Mouse (Mus musculus) cerebellum, adult 9-11 months (tissue): ENCODE measurements around the gene Casc1.

Source experiments
- DNase-seq: peaks from one replicate; pipeline ENCODE4 v3.0.0; 2022

Casc1 gene

GRCm38 (mm10) chr6:145202432-145203125 lies 8.2 kb downstream of the Casc1 start:
- no peak for DNase-seq

DNA sequence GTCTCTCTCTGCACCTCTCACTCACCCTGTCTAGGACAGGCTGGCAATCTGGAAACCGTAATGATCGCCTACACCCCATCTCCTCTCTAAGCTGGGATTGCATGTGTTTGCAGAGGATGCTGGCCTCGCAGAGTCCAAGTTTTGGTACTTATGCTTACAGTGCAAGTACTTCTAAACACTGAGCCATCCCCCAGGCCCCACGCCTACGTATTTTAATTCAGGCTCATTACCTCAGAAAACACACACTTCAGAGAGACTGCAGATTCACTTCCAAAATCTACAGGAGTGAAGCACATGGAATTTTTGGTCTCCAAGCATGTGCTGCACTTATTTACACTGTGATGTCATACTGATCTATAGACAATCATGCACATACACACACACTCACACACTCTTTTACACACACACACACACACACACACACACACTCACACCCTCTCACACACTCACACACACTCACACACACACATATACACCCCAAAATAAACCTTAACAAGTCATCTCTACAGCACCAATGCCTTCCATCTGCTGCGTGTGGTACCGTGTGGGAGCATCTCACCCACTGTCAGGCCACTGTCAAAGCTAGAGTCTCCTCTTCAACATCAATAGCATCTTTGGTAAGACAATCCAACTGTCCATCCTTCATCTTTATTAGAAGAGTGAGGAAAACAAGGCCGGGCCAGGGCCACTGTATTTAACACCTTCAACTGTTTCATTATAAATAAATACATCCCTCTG lies 12.7 kb downstream of the Casc1 start:
- DNase-seq, result no peak

- DNase-seq, result no peak
Measured at GRCm38 (mm10) chr6:145193446-145193845, 17.4 kb downstream of the Casc1 start.

DNA sequence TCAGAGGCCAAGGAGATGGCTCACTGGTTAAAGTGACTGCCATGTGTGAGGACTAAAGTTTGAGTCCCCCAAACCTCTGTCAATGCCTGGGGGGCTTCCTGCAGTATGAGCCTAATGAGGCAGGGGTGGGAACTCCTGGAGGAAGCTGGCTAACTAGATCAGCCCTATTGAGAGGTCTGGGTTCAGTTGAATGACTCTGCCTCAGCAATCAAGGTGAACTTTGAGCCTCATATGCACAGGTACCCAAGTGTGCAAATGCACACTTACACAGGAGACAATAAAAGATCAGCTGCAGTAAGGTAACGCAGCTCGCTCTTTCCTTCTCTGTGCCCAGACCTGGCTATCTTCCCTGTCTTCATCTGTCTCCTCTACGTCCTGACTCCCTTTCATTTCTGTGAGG lies 17.8 kb downstream of the Casc1 start:
- no peak for DNase-seq

DNA sequence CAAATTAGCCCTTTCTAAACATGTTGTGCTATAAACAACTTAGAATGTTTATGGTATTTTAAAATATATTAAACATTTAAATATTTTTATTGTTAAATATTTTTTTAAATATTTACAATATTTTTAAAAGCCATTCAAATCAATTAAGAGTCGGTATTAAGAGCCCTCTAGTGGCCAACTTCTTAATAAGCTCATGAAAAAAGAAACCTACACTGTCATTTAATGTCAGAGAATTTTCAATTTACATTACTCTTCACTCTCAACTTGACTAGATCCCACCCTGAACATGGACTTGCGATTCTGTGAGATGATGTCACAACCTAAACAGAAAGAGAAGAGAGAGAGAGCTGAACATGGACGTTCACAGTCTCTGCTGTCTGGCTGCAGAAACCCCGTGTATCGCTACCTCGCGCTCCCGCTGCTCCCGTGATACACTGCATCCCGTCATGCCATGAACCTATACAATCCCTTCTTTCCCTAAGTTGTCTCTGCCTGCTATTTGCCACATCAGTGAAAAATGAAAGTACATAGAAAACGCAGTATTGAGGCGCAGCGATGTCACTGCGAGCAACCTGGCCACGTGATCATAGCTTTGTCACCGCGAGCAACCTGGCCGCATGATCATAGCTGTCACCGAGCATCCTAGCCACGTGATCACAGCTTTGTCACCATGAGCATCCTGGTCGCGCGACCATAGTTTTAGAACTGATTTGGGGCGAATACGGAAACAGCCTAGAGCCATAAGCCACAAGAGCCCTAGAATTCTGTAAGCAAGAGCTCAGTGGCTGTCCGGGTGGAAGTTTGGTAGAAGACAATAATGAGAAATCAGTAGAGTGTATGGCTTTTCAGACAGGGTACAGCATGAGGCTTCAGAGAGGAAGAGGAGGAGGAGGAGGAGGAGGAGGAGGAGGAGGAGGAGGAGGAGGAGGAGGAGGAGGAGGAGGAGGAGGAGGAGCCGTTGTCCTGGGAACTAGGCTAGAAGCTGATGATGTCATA lies 23.4 kb downstream of the Casc1 start:
- peak; percentile 37 for DNase-seq

DNA sequence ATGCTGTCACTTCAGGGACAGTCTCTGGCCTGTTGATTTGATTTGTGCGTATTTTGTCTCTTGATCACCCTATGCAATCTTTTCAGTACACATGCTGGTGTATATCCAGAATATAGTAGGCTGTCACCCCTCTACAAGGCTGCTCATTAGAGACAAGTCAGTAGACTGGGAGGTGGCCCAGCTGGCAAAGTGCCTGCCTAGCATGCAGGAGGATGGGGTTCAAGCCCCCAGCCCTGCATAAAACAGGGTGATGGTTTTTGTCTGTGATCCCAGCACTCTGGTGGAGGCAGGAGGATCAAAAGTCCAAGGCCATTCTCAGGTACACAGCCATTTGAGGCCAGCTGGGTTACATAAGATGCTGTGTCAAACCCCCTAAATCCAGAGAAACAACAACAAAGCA lies 24.7 kb downstream of the Casc1 start:
- no peak for DNase-seq

GRCm38 (mm10) chr6:145182044-145182443 lies 28.8 kb downstream of the Casc1 start:
- no peak for DNase-seq

DNA sequence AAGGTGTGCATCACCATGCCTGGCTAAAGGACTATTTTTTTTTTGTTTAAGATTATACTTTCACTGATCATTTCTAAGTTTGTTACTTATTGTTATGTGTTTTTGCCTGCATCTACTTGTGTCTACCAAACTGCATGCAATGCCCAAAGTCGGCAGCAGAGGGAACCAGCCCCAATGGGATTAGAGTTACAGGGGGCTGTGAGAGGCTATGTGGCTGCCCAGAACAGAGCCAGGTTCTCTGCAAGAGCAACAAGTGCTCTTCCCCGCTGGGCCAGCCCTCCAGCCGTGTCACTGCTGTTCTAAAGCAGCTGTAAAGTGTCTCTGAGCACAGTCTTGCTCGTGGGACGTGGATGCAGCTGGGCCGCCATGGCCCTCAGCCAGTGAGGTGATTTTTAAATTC lies 31.1 kb downstream of the Casc1 start:
- no peak for DNase-seq

- DNase-seq, result no peak
Measured at GRCm38 (mm10) chr6:145176474-145176873, 34.3 kb downstream of the Casc1 start.

- DNase-seq, result no peak
Measured at GRCm38 (mm10) chr6:145175571-145175981, 35.2 kb downstream of the Casc1 start.

DNA sequence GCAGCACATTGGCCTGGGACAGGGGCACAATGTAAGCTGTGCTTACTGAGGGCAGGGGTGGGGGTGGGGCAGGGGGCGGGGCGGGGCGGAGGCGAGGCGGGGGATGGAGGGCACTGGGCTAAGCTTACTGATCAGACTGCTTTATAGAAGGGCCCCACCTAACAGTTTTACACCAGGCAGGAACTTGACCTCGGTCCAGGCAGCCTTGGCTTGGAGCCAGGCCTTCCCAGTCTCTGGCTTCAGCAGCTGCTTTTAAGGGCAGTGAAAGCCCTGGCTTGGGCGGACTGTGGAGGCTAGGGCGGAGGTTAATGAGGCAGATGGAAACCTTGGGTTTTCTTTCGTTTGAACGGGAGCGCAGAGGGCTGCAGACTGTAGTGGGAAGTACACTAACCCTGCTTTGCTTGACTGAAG lies 37.0 kb downstream of the Casc1 start:
- no peak for DNase-seq

GRCm38 (mm10) chr6:145171892-145172606 lies 38.8 kb downstream of the Casc1 start:
- DNase-seq, result no peak

GRCm38 (mm10) chr6:145160581-145160980 lies 50.2 kb downstream of the Casc1 start:
- no peak for DNase-seq

DNA sequence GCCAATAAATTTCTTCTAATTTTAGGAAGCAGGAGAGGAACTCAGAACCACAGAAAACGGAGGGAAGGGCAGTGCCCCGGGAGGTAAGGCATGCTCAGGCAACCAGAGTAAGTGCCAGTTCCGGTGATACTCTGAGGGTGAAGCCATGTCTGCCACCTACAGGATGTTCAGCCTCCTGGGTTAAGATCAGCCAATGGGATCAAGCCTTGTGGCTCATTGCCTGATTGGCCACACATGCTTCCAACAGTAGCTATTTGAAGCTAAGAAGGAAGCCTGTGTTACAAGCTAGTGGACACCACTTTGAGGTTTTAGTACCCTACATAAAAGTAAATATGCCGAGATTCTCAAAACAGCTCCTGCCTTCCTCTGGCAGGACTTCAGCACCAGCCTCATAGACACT lies 52.2 kb downstream of the Casc1 start:
- DNase-seq, result no peak

DNA sequence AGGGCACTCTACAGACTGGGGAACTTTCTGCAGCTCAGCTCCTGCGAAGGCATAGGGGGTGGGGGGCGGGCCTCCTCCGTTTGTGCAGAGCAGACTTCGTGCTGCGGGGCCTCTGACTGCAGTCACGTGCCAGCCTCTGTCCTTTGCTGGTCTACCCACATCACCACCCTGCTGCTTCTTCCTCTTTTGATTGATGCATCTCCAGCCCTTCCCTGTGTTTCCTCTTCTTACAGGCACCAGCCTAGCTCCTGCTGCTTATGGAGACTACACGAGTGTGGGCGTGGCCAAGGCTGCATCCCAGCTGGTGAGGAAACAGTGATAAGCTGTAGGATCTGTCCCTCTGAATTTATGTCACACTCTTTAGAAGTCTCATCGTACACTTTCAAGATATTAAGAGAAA lies 61.8 kb downstream of the Casc1 start:
- no peak for DNase-seq

DNA sequence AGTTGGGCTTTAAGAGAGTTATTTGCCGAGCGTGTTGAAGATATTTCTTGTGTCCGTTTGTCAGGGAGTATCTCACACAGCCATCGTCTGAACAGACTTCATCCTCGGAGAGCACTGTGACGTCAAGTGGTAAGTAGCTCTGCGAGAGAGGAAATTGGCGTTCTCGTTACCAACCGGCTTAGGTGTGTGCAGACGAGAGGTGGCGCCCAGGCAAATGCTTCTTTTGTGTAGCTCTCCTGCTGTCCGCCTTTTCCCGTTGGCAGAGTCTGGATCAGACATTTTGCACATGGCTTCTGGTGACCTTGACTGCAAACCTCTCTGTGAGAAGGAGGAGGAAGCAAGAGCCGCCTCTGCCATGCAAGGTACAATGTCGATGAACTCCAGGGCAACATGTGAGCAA lies 63.1 kb downstream of the Casc1 start:
- DNase-seq, result no peak

- DNase-seq, result no peak
Measured at GRCm38 (mm10) chr6:145145173-145145572, 65.6 kb downstream of the Casc1 start.

GRCm38 (mm10) chr6:145141827-145142226 lies 69.0 kb downstream of the Casc1 start:
- no peak for DNase-seq

DNA sequence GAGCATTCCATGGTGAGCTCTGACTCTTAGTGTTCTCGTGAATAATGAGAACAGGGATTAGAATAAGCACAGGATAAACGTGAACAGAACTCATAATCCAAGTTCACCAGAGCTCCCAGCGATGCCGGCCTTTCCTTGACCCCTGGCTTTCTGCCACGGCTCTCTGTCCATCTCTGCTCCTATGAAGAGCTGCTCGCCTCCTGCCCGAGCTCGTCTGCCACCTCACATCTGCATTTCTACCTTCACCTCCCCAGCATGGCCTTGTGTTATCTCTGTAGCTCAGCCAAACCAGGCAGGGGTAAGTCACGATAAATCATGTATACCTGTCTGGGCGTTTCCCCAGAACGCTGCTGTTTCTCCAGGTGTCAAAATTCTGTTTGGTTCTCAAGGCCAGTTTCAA lies 70.1 kb downstream of the Casc1 start:
- no peak for DNase-seq

DNA sequence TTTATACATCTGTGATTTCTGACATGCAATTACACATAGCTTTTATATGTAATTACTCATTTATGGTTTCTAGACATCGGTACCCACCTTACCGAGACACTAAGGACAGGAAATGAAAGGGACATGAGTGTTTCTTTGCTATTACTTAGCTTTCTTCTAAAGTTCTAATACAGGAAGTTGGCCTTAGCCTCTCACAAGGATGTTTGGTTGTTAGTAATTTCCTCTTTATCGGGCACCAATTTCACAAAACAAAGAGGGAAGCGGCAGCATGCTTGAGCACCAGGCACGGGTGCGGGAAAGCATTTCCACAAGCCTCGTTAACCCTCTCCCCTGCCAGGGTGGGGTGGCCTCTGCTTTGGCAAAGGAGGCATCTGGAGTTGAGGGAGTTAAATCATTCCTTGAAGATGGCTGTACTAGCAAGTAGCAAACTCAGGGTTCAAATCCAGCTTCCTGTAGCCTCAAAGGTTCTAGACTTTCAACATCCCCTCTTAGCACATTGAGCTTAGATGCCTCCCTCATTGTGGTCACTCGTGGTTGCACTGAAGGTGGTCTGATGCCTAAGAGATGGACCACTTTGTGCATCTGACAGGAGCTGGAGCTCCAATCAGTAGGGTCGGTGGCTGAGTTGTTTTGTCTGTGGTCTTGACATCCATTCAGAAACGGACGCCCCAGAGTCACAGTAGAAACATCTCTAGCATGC lies 70.9 kb downstream of the Casc1 start:
- DNase-seq, result no peak

DNA sequence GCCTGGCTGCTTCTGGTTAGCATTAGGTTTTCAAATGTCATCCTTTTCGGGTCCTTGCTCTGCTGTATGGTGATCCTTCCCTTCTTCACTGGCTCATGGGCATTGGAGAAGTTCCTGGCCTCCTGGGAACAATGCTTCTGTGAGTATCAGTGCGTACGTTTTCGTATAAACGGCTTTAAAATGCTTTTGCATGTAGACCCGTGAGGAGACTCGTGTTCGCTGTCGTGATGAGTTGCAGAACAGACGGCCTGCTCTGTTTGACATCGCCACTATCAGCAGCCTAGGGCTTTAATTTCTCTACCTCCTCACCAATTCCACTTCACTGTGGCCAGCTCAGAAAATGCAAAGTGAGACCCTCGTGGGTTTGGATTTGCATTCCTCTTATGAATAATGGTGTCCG lies 71.6 kb downstream of the Casc1 start:
- no peak for DNase-seq

DNA sequence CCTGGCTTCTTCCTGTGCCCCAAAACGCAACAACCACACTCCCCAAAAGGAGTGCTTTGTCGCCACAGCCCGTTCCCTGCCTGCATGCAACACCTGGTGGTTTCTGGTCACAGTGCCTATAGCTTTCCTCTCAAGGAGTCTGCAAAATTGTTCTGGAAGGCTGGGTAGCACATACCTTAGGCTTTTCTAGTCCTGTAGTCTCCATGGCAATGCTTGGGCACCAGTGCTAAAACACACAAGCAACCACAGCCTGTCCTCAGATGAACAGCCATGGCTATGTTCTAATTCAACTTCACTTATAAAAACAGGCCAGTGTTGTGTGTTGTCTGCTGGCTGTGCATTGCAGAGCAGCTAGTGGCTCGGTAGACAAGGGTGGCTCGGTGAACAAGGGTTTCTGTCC lies 74.0 kb downstream of the Casc1 start:
- no peak for DNase-seq
